In genomic region chr10:81550257-81550656, GRCm38 (mm10) we compare ENCODE assay signal across 9 mouse cellular contexts. TPM values are rescaled to one million over a fixed set of nuclear protein-coding genes. Genes with fewer than 3 reads are reported as not detected.
DNase-seq lines count a peak whose midpoint lies in the region; TF ChIP-seq lines count a peak whose summit lies in the region.
"Had no signal": no experiment of that assay in that cellular context is flagged by ENCODE, and none has a peak within 500 bp of the region (broad histone marks: within the 10 kb centered on the region; RNA-seq: fewer than 3 reads in every experiment).

No protein-coding gene starts in this region.

- intact Hi-C loops in gastrocnemius, adult 2 months (cut with DNase I): loop anchor here (1.0 to 5.0 kb wide), 2 partner anchors 33 to 47 kb away; no protein-coding TSS in a partner anchor

- peak; percentile 83 for TF ChIP-seq CTCF in gastrocnemius, adult 2 months (IDR thresholded peaks at IDR 0.05)

- DNase-seq in gastrocnemius, adult 2 months: peak; percentile 72
- DNase-seq in gastrocnemius, postnatal 25 days: no peak
- DNase-seq in 3134 (ENCODE audit: extremely low read depth, insufficient read length, low spot score): peak; percentile 53
- peak; percentile 72 for DNase-seq in T-cell, adult 2 months (ENCODE audit: low spot score)
- DNase-seq in embryonic facial prominence, embryonic 10.5 days (ENCODE audit: low spot score): peak; percentile 83
- peak; percentile 80 to 89 for DNase-seq in kidney, postnatal 36 days
- peak; percentile 84 for DNase-seq in retina, embryonic 14.5 days (ENCODE audit: low spot score)
- DNase-seq in urinary bladder, adult 18-20 months (ENCODE audit: low spot score in 2 of 2): no peak

- peaks cover 11% of the 10 kb centered on the region for H3K4me1 ChIP-seq in embryonic facial prominence, embryonic 10.5 days

- H3K36me3 ChIP-seq in embryonic facial prominence, embryonic 10.5 days (replicated peaks): no peaks in the 10 kb centered on the region
- H3K36me3 ChIP-seq: limb, embryonic 12.5 days had no signal

- H3K9me3 ChIP-seq in embryonic facial prominence, embryonic 10.5 days: peaks cover 3% of the 10 kb centered on the region; the same call in 1 of the 2 replicates

- H3K27me3 ChIP-seq in embryonic facial prominence, embryonic 10.5 days (replicated peaks; ENCODE audit: low read depth, poor library complexity, severe bottlenecking): no peaks in the 10 kb centered on the region
- H3K27me3 ChIP-seq: limb, embryonic 12.5 days had no signal

- WGBS in embryonic facial prominence, embryonic 10.5 days: 12% methylated on average over 7 of the region's 7 CpGs

- H3K27ac ChIP-seq in gastrocnemius, adult 2 months: no peak overlapping the region
- H3K27ac ChIP-seq in embryonic facial prominence, embryonic 10.5 days (replicated peaks): peak overlapping the region; percentile 46; the same call in 1 of the 2 replicates
- H3K27ac ChIP-seq: limb, embryonic 12.5 days had no signal

- H3K4me3 ChIP-seq in gastrocnemius, adult 2 months: no peak overlapping the region
- no peak overlapping the region for H3K4me3 ChIP-seq in embryonic facial prominence, embryonic 10.5 days
- H3K4me3 ChIP-seq: limb, embryonic 12.5 days had no signal

RNA-seq across cellular contexts. Expression of gene Gna11, which starts 5.3 kb away (rescaled TPM):
- total RNA-seq in gastrocnemius, adult 2 months (2021): 10 to 100 TPM; 25.7 to 30.3 TPM
- 10 to 100 TPM; 24.8 to 25.9 TPM for total RNA-seq in gastrocnemius, postnatal 25 days (2021)
- polyA plus RNA-seq in embryonic facial prominence, embryonic 10.5 days (2016; fragmentation: Nextera tagmentation; extraction: Ambion mirVana): 79.0 and 80.4 TPM in 2 replicates

RNA-seq across cellular contexts. Expression of gene Aes, which starts 9.0 kb away (rescaled TPM):
- 100 to 1,000 TPM; 847 to 871 TPM for total RNA-seq in gastrocnemius, adult 2 months (2021)
- 100 to 1,000 TPM; 845 to 891 TPM for total RNA-seq in gastrocnemius, postnatal 25 days (2021)
- 266 and 347 TPM in 2 replicates for polyA plus RNA-seq in embryonic facial prominence, embryonic 10.5 days (2016; fragmentation: Nextera tagmentation; extraction: Ambion mirVana)

RNA-seq across cellular contexts. Expression of gene Tle2, which starts 24.1 kb away (rescaled TPM):
- total RNA-seq in gastrocnemius, adult 2 months (2021): 1 to 10 TPM; 5.6 to 7.3 TPM
- 1 to 10 TPM; 5.3 to 6.2 TPM for total RNA-seq in gastrocnemius, postnatal 25 days (2021)
- 14.0 and 17.1 TPM in 2 replicates for polyA plus RNA-seq in embryonic facial prominence, embryonic 10.5 days (2016; fragmentation: Nextera tagmentation; extraction: Ambion mirVana)

RNA-seq across cellular contexts. Expression of gene Gna15, which starts 26.2 kb away (rescaled TPM):
- under 1 TPM; 0.26 to 0.53 TPM for total RNA-seq in gastrocnemius, adult 2 months (2021)
- under 1 TPM; 0.36 to 0.62 TPM for total RNA-seq in gastrocnemius, postnatal 25 days (2021)
- polyA plus RNA-seq in embryonic facial prominence, embryonic 10.5 days (2016; fragmentation: Nextera tagmentation; extraction: Ambion mirVana): 1.2 and 1.3 TPM in 2 replicates

RNA-seq across cellular contexts. Expression of gene S1pr4, which starts 50.3 kb away (rescaled TPM):
- total RNA-seq in gastrocnemius, adult 2 months (2021): 1 to 10 TPM in 1 of 2 experiments, under 1 TPM in 1; 0.97 to 1.2 TPM
- total RNA-seq in gastrocnemius, postnatal 25 days (2021): under 1 TPM; 0.99 to 1.00 TPM
- 0.28 and 0.51 TPM in 2 replicates for polyA plus RNA-seq in embryonic facial prominence, embryonic 10.5 days (2016; fragmentation: Nextera tagmentation; extraction: Ambion mirVana)

Comparison
In these comparisons a context has a peak if more than half of its experiments do, and no peak if none do; other contexts are left out.
1. DNase-seq: peak in gastrocnemius, adult 2 months (single experiment), 3134 (single experiment), T-cell, adult 2 months (single experiment), embryonic facial prominence, embryonic 10.5 days (single experiment), kidney, postnatal 36 days (2 of 2) and retina, embryonic 14.5 days (single experiment); none in gastrocnemius, postnatal 25 days (single experiment) and urinary bladder, adult 18-20 months (0 of 2).